Mouse (Mus musculus) G1E (cell line): ENCODE results near the gene Abhd15.

Experiments
- CTCF ChIP-seq: IDR thresholded peaks from 2 replicates; pipeline ENCODE4 v1.5.1; 2012; ENCODE audit warnings: low read depth, low read length, inconsistent platforms, mixed read lengths
- TAL1 ChIP-seq: conservative IDR thresholded peaks from 2 replicates; pipeline ENCODE4 v1.6.1; 2012; ENCODE audit warnings: low read depth, low read length, inconsistent platforms, mixed read lengths

GRCm38 (mm10) chr11:77483043-77483442, 31.9 kb upstream of the Abhd15 start:
- TF ChIP-seq CTCF (no peak), TAL1 (no peak)
